Mouse (Mus musculus) cerebellum, postnatal 25 days (tissue): ENCODE data around the gene Fbxw16.
"Not testable (repeated sequence)": the region's sequence is repeated elsewhere in the genome, so short reads cannot be mapped to it uniquely, and the experiment has no call there.

ENCODE experiments used
- DNase-seq, 2 experiments: peaks; one replicate each; pipeline ENCODE4 v3.0.0; 2021; ENCODE audit warnings: mixed read lengths in 2 of 2

Gene Fbxw16

DNA sequence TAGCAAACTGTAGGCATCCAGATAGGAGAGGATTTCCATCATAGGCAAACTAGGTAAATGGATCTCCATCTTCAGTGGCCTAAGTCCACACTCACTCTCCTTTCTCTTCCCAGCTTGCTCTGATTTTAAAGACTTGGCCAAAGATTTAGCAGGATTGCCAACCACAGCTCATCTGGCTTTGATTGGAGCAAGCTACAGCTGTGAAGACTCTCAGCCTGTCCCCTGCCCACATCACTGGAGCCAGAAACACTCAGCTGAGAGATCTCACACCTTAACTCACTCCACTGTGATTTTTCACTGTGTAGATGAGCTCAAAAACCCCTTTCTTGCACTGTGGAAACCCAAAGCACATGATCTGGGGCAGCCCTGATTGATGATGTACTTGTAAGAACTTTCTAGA, at the start of gene Fbxw16:
Fbxw16 (minus strand) TSS at position 101 of the 400 bp plus-strand sequence.
- DNase-seq, result no peak

DNA sequence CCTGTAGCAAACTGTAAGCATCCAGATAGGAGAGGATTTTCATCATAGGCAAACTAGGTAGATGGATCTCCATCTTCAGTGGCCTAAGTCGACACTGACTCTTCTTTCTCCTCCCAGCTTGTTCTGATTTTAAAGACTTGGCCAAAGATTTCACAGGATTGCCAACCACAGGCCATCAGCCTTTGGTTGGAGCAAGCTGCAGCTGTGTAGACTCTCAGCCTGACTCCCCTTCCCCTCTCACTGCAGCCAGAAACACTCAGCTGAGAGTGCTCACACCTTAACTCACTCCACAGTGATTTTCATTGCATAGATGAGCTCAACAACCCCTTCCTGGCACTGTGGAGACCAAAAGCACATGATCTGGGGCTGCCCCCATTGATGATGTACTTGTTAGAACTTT, 46.8 kb upstream of the Fbxw16 start, which contains the start of gene Fbxw19:
Fbxw19 (minus strand) TSS at position 101 of the 400 bp plus-strand sequence.
- not testable (repeated sequence) for DNase-seq

DNA sequence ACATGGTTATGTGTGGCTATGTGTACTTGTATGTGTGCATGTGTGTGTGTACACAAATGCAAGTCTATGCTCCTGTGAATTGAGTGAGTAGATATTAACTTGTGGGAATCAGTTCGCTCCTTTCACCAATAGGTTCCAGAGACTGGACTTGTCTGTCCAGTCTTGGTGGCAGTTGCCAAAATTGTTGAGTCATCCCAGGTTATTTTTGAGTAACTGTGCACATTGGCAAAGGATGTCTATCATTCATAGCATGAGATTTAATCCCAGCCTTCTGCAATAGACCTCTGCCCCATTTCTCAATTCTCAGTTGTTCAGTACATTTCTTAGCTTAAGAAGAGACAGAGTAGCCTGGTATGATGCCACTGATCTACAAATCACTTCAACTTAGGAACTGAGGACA, 16.0 kb downstream of the Fbxw16 start:
- no peak for DNase-seq

DNA sequence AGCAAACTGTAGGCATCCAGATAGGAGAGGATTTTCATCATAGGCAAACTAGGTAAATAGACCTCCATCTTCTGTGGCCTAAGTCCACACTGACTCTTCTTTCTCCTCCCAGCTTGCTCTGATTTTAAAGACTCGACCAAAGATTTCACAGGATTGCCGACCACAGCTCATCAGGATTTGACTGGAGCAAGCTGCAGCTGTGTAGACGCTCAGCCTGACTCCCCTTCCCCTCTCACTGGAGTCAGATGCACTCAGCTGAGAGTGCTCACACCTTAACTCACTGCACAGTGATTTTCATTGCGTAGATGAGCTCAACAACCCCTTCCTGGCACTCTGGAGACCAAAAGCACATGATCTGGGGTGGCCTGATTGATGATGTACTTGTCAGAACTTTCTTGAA, 44.7 kb downstream of the Fbxw16 start, which contains the start of gene Fbxw22:
Fbxw22 (minus strand) TSS at position 101 of the 400 bp plus-strand sequence.
- DNase-seq, result not testable (repeated sequence)
